Mouse (Mus musculus) C2C12 (cell line): ENCODE measurements at regions not wholly inside any gene's neighbourhood (a gene's known extent, or its start where the extent isn't known, plus 50 kb on each side); places are given as distances from the start of the nearest gene placed in this dataset.
A peak's percentile ranks its signal among the peaks of the same experiment; 100 is the strongest.

Experiments used
- CTCF ChIP-seq: IDR thresholded peaks from one replicate; pipeline ENCODE4 v1.5.1; 2011; ENCODE audit not compliant: control insufficient read depth, insufficient read depth, insufficient read length
- FOSL1 ChIP-seq: IDR thresholded peaks from one replicate; pipeline ENCODE4 v1.8.0; 2011; ENCODE audit warnings: mild to moderate bottlenecking, low read length; ENCODE audit not compliant: poor library complexity, insufficient read depth, severe bottlenecking
- MAX ChIP-seq: IDR thresholded peaks from one replicate; pipeline ENCODE4 v1.6.1; 2011; ENCODE audit warnings: mild to moderate bottlenecking, control low read depth
- MYOD1 ChIP-seq: IDR thresholded peaks from one replicate; pipeline ENCODE4 v1.6.1; 2011; ENCODE audit warnings: low read depth; ENCODE audit not compliant: control insufficient read depth, insufficient read length

- TF ChIP-seq CTCF = no peak
- no peak for TF ChIP-seq MAX
- TF ChIP-seq FOSL1 = peak; percentile 14
- TF ChIP-seq MYOD1 = peak; percentile 75
Measured at GRCm38 (mm10) chr8:35114031-35114430, 651.6 kb upstream of the Gm19410 start.
